Mouse (Mus musculus) limb, embryonic 13.5 days (tissue): ENCODE measurements at regions not wholly inside any gene's neighbourhood (a gene's known extent, or its start where the extent isn't known, plus 50 kb on each side); places are given as distances from the start of the nearest gene placed in this dataset.
"Not testable (repeated sequence)": the region's sequence is repeated elsewhere in the genome, so short reads cannot be mapped to it uniquely, and the experiment has no call there.

ENCODE experiments used
- ATAC-seq: fragments of 200-750 bp; cut with Nextera tagmentation; 2 replicates; pipeline ENCODE4 v1.8.0; 2017; ENCODE audit warnings: low read depth, moderate number of reproducible peaks, moderate TSS enrichment; ENCODE audit not compliant: low FRiP score
- H3K27ac ChIP-seq: fragments of 300-500 bp; sonication (generic); 2 replicates; pipeline ENCODE4 v1.5.1; 2015; ENCODE audit warnings: inconsistent platforms, mild to moderate bottlenecking, moderate library complexity
- H3K27me3 ChIP-seq: fragments of 300-500 bp; sonication (generic); 2 replicates; pipeline ENCODE4 v1.6.1; 2015; ENCODE audit warnings: mild to moderate bottlenecking, inconsistent platforms
- H3K36me3 ChIP-seq: fragments of 300-500 bp; sonication (generic); 2 replicates; pipeline ENCODE4 v1.6.1; 2015; ENCODE audit warnings: inconsistent platforms, mild to moderate bottlenecking, moderate library complexity
- H3K4me1 ChIP-seq: fragments of 300-500 bp; sonication (generic); 2 replicates; pipeline ENCODE4 v1.6.1; 2015; ENCODE audit warnings: inconsistent platforms
- H3K4me2 ChIP-seq: fragments of 300-500 bp; sonication (generic); replicated peaks from 2 replicates; pipeline ENCODE4 v1.6.1; 2015; ENCODE audit warnings: inconsistent platforms, mild to moderate bottlenecking, moderate library complexity
- H3K4me3 ChIP-seq: fragments of 300-500 bp; sonication (generic); 2 replicates; pipeline ENCODE4 v1.5.1; 2015; ENCODE audit warnings: moderate library complexity, mild to moderate bottlenecking, inconsistent platforms
- H3K9ac ChIP-seq: fragments of 300-500 bp; sonication (generic); 2 replicates; pipeline ENCODE4 v1.6.1; 2015; ENCODE audit warnings: mild to moderate bottlenecking, inconsistent platforms
- H3K9me3 ChIP-seq: fragments of 300-500 bp; sonication (generic); 2 replicates; pipeline ENCODE4 v1.6.1; 2016; ENCODE audit warnings: inconsistent platforms
- WGBS: fragments of 180-500 bp; shearing (Covaris S2); methylation state at CpG from one replicate; pipeline ENCODE4 v1.1.7; 2015; 5-methylcytosine and 5-hydroxymethylcytosine counted together

GRCm38 (mm10) chr12:20415397-20415796 lies 461.1 kb downstream of the Gm21863 start:
- Histone ChIP-seq H3K4me3 (peak overlapping the region; percentile 32), H3K4me2 (peak overlapping the region; percentile 51)
- not testable (repeated sequence) for ATAC-seq, H3K9me3 ChIP-seq, H3K36me3 ChIP-seq, H3K9ac ChIP-seq, H3K27me3 ChIP-seq, H3K4me1 ChIP-seq, H3K27ac ChIP-seq
- 5% methylated on average over 42 of the region's 42 CpGs for WGBS

- not testable (repeated sequence) for H3K27ac ChIP-seq, H3K27me3 ChIP-seq, H3K9me3 ChIP-seq, ATAC-seq, H3K4me1 ChIP-seq, H3K9ac ChIP-seq, H3K4me2 ChIP-seq, H3K4me3 ChIP-seq, H3K36me3 ChIP-seq
- WGBS, result 89% methylated on average over 3 of the region's 4 CpGs
Observed at GRCm38 (mm10) chr12:20426359-20426758, 472.1 kb downstream of the Gm21863 start.

- H3K27ac ChIP-seq, H3K4me1 ChIP-seq, H3K27me3 ChIP-seq, H3K9me3 ChIP-seq, H3K9ac ChIP-seq, H3K4me3 ChIP-seq, ATAC-seq, H3K36me3 ChIP-seq, H3K4me2 ChIP-seq: not testable (repeated sequence)
- 59% methylated on average over 1 of the region's 1 CpGs for WGBS
Observed at GRCm38 (mm10) chr12:20464585-20464984, 510.3 kb downstream of the Gm21863 start.
